Mouse (Mus musculus): ENCODE data around the gene Slc16a13.

Gene Slc16a13

GRCm38 (mm10) chr11:70232546-70232945 is 11.7 kb upstream of the Slc16a13 start:
- DNase-seq (ENCODE audit: low spot score) = peak; percentile 70

- DNase-seq (ENCODE audit: low spot score) = peak; percentile 96
Measured at GRCm38 (mm10) chr11:70230239-70230727, 9.4 kb upstream of the Slc16a13 start.

- DNase-seq (ENCODE audit: low spot score) = no peak
Measured at GRCm38 (mm10) chr11:70229260-70230010, 8.6 kb upstream of the Slc16a13 start, which contains the start of gene Bcl6b. Bcl6b (minus strand) TSS chr11:70229798.

DNA sequence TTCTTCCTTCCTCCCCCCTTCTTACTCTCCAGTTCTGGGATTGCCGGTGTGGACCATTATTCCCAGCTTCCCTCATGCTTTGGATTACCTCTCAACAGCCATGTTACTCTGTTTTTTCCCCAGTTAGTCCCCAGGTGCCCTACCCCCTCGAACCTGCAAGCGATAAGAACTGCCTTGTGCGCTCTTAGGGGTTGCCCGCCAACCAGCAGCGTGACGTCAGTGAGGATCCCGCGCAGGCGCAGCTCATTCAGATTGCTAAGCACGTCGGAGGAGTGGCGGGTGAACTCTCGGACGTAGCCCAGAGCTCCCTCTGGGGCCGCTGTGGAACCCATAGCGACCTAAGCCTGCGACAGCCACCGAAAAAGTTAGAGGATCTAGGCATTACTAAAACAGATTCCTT is 8.0 kb upstream of the Slc16a13 start:
- DNase-seq (ENCODE audit: low spot score) = peak; percentile 83

DNA sequence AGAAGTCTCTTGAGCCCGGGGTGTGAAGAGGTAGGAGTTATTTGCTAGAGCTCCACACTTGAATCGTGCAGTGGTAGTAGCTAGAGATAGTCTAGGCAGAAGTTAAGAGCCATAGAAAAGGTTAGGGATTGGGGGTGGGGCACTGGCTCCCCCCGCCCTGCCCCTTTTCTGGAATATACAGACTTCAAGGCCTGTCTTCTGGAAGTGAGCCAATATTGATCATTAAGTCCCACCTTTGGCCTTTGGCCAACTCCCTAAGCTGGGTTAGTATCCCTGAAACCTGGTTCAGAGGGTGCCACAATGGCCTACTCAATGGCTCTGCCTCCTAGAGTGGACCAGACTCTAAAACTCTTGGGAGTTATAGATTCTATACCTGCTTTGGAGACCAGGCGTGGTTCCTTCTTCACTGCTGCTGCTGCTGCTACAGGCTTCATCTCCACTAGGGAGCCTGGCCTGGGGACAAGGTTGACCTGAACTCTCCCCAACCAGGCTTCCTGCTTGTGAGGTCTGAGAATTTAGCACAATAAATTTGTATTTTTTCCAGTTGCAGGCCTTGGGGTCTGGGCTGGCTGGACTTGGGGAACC is 6.9 kb upstream of the Slc16a13 start:
- no peak for DNase-seq (ENCODE audit: low spot score)

DNA sequence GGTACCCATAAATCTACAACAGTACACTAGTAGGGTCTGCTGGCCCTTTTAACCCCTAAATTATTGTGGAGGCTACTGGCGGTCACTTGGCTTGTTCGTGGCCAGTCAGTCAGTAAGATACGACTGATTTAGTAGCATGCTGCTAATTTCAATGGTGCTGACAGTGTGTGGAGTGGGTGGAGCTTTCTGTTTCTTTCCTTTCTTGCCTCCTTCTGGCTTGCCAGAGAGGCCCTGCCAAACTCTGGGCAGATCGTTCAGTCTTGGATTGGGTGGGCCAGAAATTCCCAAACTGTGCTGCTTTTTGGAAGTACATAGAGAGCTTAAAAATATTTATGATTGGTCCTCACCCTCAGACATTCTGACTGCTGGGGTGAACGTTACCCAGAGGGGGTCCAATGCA is 6.3 kb upstream of the Slc16a13 start:
- DNase-seq (ENCODE audit: low spot score) = no peak

DNA sequence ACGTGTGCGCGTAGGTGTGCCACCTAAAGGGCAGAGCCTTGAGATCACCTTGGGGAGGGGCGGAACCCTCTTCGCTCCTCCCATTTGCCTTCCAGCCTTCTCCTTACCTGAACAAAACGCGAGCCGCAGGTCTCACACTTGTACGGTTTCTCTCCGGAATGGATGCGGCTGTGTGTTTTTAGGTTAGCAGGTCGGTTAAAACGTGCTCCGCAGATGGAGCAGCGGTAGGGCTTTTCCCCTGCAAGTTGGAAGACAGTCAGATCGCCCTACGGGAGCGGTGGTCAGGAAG is 5.7 kb upstream of the Slc16a13 start:
- no peak for DNase-seq (ENCODE audit: low spot score)

GRCm38 (mm10) chr11:70225798-70226601 is 5.1 kb upstream of the Slc16a13 start:
- DNase-seq (ENCODE audit: low spot score) = no peak

- no peak for DNase-seq (ENCODE audit: low spot score)
Measured at GRCm38 (mm10) chr11:70223724-70224123, 2.9 kb upstream of the Slc16a13 start.

DNA sequence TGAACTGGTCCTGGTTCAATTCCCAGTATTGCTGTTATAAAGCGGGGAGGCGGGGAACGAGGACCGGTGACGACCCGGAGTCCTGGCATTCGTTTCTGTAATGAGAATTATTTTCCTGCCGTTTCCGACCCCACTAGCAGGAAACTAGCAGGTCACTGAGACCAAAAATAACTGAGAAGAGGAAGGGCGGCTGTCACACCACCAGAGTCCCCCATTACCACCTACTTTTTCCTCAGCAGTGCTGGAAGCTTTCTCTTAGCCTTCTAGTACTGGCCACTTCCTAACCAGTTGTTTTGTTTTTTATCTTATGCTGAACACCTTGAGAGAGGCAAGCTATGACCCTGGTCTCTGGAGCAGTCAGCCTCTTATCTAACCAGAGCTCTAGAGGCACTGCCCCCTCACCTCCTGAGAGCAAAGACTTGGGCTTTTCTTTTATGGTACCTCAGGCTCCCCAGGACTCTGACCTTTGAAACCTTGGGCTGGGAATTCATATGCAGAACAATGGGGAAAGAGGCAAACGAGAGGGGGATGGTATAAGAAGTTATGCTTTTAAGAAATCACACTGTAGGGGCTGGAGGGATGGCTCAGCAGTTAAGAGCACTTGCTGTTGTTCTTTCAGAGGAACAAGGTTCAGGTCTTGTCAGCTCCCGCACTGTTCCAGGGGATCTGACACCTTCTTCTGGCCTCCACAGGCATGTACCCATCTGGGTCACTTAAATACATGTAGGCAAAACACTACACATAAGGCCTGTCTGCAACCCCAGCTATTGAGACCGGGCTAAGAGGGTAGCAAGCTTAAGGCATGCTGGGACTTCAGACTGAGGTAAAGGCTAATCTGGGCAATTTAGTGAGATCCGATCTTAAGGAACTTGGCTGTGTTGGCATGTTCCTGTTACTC is 988 bp upstream of the Slc16a13 start:
- DNase-seq (ENCODE audit: low spot score) = no peak

DNA sequence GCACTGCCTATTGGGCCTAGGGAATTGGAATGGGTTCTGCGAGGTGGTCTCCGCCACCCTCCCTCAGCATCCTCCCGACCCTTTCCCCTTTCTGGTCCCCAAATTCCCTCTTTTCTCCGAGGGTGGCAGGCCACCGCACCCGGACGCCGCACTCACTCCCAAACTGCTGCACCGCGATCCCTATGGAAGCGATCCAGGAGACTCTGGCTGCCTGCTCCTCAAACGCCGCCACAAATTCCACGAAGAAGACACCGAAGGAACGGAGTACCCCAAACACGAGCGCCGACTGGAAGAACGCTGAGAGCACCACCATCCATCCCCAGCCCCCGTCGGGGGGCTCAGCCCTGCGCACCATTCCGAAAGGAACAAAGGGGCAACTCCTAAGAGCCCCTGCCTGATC is 541 bp downstream of the Slc16a13 start:
- DNase-seq (ENCODE audit: low spot score) = no peak

DNA sequence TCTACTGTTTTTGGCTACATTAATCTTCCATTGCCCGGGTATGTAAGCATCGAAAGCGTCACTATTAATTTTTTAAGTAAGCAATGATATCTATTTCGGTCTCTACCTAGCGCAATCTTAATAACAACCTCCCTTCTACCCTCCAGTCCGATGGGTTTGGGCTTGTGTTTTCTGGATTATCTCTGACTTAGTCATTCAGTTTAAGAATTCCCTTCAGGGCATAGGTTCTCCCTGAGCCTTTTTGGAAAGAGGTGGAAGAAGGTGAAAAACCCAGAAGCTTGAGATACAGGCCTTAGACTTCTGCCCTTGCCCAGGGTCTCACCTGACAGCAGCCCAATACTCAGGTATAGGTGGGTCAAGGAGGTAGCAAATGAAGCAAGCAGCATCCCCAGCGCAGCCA is 991 bp downstream of the Slc16a13 start:
- DNase-seq (ENCODE audit: low spot score) = no peak

DNA sequence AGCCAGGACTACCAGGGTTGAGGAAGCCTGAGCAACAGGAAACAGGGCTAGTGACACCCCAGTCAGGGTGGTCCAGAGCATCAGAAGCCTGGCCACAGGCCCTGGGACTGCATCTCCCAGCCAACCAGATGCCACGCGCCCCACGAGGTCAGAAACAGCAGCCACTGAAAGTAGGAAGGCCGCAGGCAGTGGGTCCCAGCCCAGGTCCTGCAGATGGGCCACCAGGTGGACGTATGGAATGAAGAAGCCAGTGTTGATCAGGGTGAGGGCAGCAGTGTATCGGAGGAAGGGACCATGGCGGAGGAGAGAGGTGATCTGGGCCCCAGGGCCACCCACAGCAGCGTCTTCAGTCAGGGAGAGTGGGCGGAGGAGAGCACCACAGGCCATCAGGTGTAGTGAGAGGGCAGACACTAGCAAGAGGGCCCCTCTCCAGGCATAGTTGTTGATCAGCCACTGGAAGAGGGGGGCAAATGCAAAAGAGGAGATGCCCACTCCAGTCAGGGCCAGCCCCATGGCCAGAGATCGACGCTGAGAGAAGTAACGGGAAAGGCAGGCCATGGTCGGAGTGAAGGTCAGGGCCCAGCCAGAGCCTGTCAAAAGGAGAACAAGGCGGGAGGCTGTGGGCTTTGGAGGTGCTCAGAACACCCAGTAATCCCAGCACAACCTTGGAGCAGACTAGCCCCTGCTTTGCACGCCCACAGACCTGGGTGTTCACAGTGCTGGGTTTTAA is 2.0 kb downstream of the Slc16a13 start:
- no peak for DNase-seq (ENCODE audit: low spot score)

DNA sequence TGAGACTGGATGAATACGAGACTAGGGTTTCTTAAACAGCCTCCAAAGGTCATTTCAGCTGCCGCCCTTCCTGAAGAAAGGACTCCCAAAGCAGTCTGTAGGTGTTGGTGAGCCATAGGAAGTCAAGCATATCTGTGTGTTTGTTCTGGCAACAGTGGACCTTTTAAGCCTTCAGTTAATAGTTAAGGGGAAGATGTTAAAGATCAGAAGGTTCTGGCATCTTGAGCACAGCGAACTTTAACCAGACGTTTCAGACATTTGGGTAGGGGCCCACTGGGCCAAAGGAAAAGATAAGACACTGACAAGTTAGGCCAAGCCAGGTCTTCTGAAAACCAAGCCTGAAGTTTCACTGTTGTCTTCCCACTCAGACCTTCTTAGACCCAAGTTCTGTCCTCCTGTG is 2.8 kb downstream of the Slc16a13 start:
- DNase-seq (ENCODE audit: low spot score) = no peak

GRCm38 (mm10) chr11:70216103-70216502 is 4.8 kb downstream of the Slc16a13 start:
- DNase-seq (ENCODE audit: low spot score) = no peak

- no peak for DNase-seq (ENCODE audit: low spot score)
Measured at GRCm38 (mm10) chr11:70215301-70215700, 5.6 kb downstream of the Slc16a13 start.

- no peak for DNase-seq (ENCODE audit: low spot score)
Measured at GRCm38 (mm10) chr11:70214856-70215209, 6.0 kb downstream of the Slc16a13 start.

DNA sequence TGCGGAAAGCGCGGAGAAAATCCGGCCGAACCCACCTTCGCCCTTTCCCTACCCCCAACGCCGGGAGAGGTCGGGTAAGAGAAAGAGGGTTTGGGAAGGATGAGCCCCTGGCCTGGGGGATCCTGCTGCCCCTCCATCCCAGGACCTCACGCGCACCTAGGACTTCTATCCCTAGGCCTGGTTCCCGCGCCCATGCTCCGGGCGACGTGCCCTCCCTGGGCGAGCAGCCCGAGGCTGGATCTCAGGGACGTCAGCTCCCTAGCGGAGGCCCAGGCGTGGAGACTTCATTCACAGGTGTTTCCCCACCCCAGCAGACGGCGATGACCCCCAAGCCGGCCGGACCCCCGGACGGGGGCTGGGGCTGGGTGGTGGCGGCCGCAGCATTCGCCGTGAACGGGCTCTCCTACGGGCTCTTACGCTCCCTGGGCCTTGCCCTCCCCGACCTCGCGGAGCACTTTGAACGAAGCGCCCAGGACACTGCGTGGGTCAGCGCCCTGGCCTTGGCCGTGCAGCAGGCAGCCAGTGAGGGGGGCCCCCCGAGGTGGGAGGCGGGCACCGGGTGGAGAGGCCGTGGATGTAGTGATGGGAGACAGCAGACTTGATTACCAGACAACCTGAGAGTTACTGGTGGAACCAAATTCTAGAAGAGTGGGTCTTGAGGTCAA is 6.5 kb downstream of the Slc16a13 start:
- DNase-seq (ENCODE audit: low spot score) = no peak

DNA sequence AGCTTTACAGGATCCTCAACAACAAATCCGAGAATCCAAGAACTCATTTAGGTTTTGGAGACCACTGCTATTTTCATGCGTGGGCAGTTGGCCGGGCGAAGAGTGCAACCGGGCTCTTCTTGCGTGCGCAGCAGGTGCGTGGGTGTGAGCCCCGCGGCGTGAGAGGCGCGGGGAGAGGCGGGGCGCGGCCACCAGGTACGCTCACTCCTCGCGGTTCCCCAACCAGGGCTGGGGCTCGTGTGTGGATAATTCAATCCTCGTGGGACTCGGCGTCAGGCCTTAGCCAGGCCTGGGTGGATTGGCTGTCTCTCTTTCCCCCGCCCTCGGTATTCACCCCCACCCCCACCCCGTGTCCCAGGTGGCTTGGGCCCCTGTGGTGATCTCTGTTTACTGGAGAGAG is 7.1 kb downstream of the Slc16a13 start:
- DNase-seq (ENCODE audit: low spot score) = no peak

- peak; percentile 75 for DNase-seq (ENCODE audit: low spot score)
Measured at GRCm38 (mm10) chr11:70212896-70213295, 8.0 kb downstream of the Slc16a13 start.

DNA sequence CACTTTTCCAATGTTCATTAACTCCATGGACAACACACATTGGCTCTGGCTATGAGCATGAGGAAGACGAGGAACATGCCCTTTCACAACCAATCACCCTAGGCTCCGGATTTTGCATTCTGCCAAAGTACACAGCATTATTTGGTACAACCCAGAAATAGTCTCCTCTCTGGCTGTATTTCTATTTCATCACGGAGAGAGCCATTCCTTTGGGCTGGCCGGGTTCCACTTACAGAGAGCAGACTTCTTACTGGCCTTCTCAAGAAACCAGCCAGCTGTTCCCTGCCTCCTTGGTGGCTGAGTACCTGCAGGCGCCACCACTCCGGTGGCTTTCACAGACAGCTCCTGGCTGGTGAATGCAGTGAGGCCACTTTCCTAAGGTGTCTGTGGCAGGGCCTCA is 8.4 kb downstream of the Slc16a13 start, which contains the start of gene Slc16a11:
Slc16a11 (plus strand) TSS at position 330 of the 400 bp plus-strand sequence.
- no peak for DNase-seq (ENCODE audit: low spot score)

Data from retina, embryonic 14.5 days (tissue).